Mouse (Mus musculus): ENCODE data around the gene Foxa3. TPM values are rescaled to one million over a fixed set of nuclear protein-coding genes. Genes with fewer than 3 reads are reported as not detected.

Foxa3 gene
- total RNA-seq, 1 experiment = 1.7 TPM

DNA sequence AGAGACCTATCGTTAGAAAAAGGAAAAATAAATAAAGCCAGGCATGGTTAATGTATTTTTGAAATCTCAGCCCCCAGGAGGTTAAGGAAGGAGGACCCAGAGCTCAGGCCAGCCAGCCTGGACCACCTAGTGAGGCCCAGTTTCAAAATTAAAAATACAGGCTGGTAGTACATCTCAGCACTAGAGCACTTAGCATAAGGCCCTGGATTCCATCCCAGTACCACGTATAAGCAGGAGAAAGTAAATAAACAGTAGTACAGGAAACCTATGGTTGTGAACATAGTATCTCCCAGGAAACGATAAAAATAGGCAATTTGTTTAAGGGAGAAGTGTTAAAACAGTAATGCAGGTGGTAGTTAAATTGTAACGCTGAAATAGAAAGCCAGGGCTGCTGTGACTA is 21.2 kb downstream of the Foxa3 start:
- Histone ChIP-seq H3K36me3 (ENCODE audit: control insufficient read depth, insufficient read depth, low read length, poor library complexity, severe bottlenecking) (peaks cover 12% of the 10 kb centered on the region), H3K4me1 (ENCODE audit: control insufficient read depth in 2 of 2, insufficient read depth in 2 of 2, low read length in 2 of 2, poor library complexity in 1 of 2) (peaks cover 3 to 14% of the 10 kb centered on the region in 2 experiments; a peak in 2 of 4 replicates), H3K27ac (ENCODE audit: insufficient read depth, low read depth, low read length, poor library complexity, severe bottlenecking) (no peak overlapping the region), H3K9ac (ENCODE audit: insufficient read depth, low read depth, low read length, poor library complexity, severe bottlenecking) (peak overlapping the region; percentile 36; the same call in 1 of the 2 replicates), H3K4me3 (ENCODE audit: insufficient read depth in 1 of 2, low read depth in 1 of 2, low read length in 2 of 2, poor library complexity in 1 of 2, severe bottlenecking in 1 of 2) (peak overlapping the region in 1 of 2 experiments; percentile 72; a peak in 1 of 4 replicates), H3K9me3 (ENCODE audit: control insufficient read depth, insufficient read depth, low read depth, low read length) (no peaks in the 10 kb centered on the region)
- in situ Hi-C loops (cut with MboI; ENCODE audit: low sequenced_read_pairs in 2 of 2, unreplicated experiment in 2 of 2) = no loop called here
- DNase-seq (ENCODE audit: low read depth, low spot score) = no peak
- no peak for TF ChIP-seq ZNF384 (IDR thresholded peaks at IDR 0.05; ENCODE audit: low read depth, low read length)

DNA sequence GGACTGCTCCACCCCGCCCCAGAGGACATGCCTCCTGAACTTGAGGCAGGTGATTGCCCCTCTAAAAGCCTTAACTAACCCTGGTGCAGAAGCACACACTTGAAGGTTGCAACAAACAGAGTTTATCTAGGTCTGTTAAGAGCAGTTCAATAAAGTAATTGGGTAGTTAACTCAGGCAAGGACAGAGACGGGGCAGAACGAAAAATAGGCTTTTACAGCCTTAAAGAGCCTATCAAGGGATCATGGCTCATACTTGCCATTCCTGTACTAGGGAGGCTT is 21.6 kb downstream of the Foxa3 start:
- H3K4me1 ChIP-seq (ENCODE audit: control insufficient read depth in 2 of 2, insufficient read depth in 2 of 2, low read length in 2 of 2, poor library complexity in 1 of 2) = peaks cover 3 to 12% of the 10 kb centered on the region in 2 experiments; a peak in 2 of 4 replicates
- in situ Hi-C loops (cut with MboI; ENCODE audit: low sequenced_read_pairs in 2 of 2, unreplicated experiment in 2 of 2) = no loop called here
- no peak for TF ChIP-seq ZC3H11A (IDR thresholded peaks at IDR 0.05; ENCODE audit: borderline replicate concordance, low read depth, low read length)
- no peak for TF ChIP-seq HCFC1 (IDR thresholded peaks at IDR 0.05; ENCODE audit: borderline replicate concordance, insufficient read depth, low read length)
- no peak for TF ChIP-seq ZNF384 (IDR thresholded peaks at IDR 0.05; ENCODE audit: low read depth, low read length)
- TF ChIP-seq CHD2 (IDR thresholded peaks at IDR 0.05; ENCODE audit: low read depth, low read length) = no peak
- TF ChIP-seq MAFK (IDR thresholded peaks at IDR 0.05; ENCODE audit: insufficient read depth, low read depth, low read length) = no peak
- H3K9ac ChIP-seq (ENCODE audit: insufficient read depth, low read depth, low read length, poor library complexity, severe bottlenecking) = no peak overlapping the region
- no peak overlapping the region for H3K4me3 ChIP-seq (ENCODE audit: insufficient read depth in 1 of 2, low read depth in 1 of 2, low read length in 2 of 2, poor library complexity in 1 of 2, severe bottlenecking in 1 of 2)
- peaks cover 12% of the 10 kb centered on the region for H3K36me3 ChIP-seq (ENCODE audit: control insufficient read depth, insufficient read depth, low read length, poor library complexity, severe bottlenecking)
- no peak overlapping the region for H3K27ac ChIP-seq (ENCODE audit: insufficient read depth, low read depth, low read length, poor library complexity, severe bottlenecking)
- no peak for DNase-seq (ENCODE audit: low read depth, low spot score)
- no peaks in the 10 kb centered on the region for H3K9me3 ChIP-seq (ENCODE audit: control insufficient read depth, insufficient read depth, low read depth, low read length)

DNA sequence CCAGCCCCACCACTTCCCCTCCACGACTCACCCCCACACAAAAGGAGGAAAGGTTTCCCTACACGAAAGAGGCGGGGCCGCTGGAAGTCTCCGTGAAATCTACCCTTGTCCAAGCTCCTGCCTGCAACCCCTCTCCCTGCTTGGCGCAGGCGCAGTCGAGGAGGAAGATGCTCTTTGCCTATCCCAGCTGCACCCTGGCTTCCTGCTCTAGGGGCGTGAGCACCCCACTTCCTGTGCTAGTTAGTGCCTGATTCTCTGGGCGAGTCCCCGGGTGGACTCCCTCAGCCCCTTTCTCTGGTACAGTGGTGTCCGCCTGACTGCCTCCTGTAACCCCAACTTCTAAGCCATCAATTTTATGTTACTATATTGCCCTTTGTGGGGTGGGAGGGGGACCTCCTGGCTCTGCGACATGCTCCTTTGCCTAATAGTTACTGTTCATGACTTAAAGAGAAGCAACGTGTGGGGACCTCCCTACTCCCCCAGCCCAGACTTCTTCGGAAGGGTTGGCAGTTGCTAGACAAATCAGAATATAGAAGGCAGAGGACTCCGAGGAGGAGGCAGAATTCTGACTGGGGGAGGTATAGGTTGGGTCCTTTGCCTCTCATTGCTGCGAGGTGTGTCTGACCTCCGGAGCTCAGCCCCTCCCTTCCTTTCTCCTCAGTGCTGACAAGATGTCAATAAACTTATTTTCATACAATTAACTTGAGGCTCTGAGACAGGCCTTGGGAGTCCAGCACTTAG is 22.1 kb downstream of the Foxa3 start:
- Histone ChIP-seq H3K27ac (ENCODE audit: insufficient read depth, low read depth, low read length, poor library complexity, severe bottlenecking) (peak overlapping the region; percentile 49; the same call in 1 of the 2 replicates), H3K9ac (ENCODE audit: insufficient read depth, low read depth, low read length, poor library complexity, severe bottlenecking) (peak overlapping the region; percentile 64), H3K4me3 (ENCODE audit: insufficient read depth in 1 of 2, low read depth in 1 of 2, low read length in 2 of 2, poor library complexity in 1 of 2, severe bottlenecking in 1 of 2) (peak overlapping the region; percentile 66 to 75), H3K36me3 (ENCODE audit: control insufficient read depth, insufficient read depth, low read length, poor library complexity, severe bottlenecking) (peaks cover 11% of the 10 kb centered on the region), H3K9me3 (ENCODE audit: control insufficient read depth, insufficient read depth, low read depth, low read length) (no peaks in the 10 kb centered on the region), H3K4me1 (ENCODE audit: control insufficient read depth in 2 of 2, insufficient read depth in 2 of 2, low read length in 2 of 2, poor library complexity in 1 of 2) (peaks cover 3 to 12% of the 10 kb centered on the region in 2 experiments; a peak in 2 of 4 replicates)
- DNase-seq (ENCODE audit: low read depth, low spot score) = peak; percentile 57
- in situ Hi-C loops (cut with MboI; ENCODE audit: low sequenced_read_pairs in 2 of 2, unreplicated experiment in 2 of 2) = no loop called here
- TF ChIP-seq CHD2 (IDR thresholded peaks at IDR 0.05; ENCODE audit: low read depth, low read length) = no peak
- no peak for TF ChIP-seq ZNF384 (IDR thresholded peaks at IDR 0.05; ENCODE audit: low read depth, low read length)
- no peak for TF ChIP-seq HCFC1 (IDR thresholded peaks at IDR 0.05; ENCODE audit: borderline replicate concordance, insufficient read depth, low read length)
- TF ChIP-seq MAFK (IDR thresholded peaks at IDR 0.05; ENCODE audit: insufficient read depth, low read depth, low read length) = no peak
- TF ChIP-seq ZC3H11A (IDR thresholded peaks at IDR 0.05; ENCODE audit: borderline replicate concordance, low read depth, low read length) = no peak

DNA sequence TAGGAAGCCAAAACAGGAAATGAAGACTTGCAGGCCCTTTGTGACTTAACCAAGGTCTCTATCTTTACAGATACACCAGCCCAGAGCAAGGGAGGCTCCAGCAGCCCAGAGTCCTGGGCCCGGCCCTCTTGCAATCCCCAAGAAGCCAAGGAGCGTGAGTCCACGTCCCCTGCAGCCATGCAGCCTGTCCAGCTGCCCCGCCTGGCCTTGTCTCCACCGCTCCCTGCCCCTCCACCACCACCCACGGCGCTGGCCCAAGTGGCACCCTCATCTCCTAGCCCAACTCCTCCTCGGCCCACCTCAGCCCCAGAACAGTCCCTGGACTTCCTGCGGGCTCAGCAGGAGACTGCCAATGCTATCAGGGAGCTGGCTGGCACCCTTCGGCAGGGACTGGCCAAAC is 22.9 kb downstream of the Foxa3 start:
- peak overlapping the region; percentile 66 to 75; a peak in 3 of 4 replicates for H3K4me3 ChIP-seq (ENCODE audit: insufficient read depth in 1 of 2, low read depth in 1 of 2, low read length in 2 of 2, poor library complexity in 1 of 2, severe bottlenecking in 1 of 2)
- no peak for DNase-seq (ENCODE audit: low read depth, low spot score)
- H3K9me3 ChIP-seq (ENCODE audit: control insufficient read depth, insufficient read depth, low read depth, low read length) = no peaks in the 10 kb centered on the region
- peak overlapping the region; percentile 70 for H3K9ac ChIP-seq (ENCODE audit: insufficient read depth, low read depth, low read length, poor library complexity, severe bottlenecking)
- H3K27ac ChIP-seq (ENCODE audit: insufficient read depth, low read depth, low read length, poor library complexity, severe bottlenecking) = no peak overlapping the region
- in situ Hi-C loops (cut with MboI; ENCODE audit: low sequenced_read_pairs in 2 of 2, unreplicated experiment in 2 of 2) = no loop called here
- peaks cover 4% of the 10 kb centered on the region; the same call in 1 of the 2 replicates for H3K36me3 ChIP-seq (ENCODE audit: control insufficient read depth, insufficient read depth, low read length, poor library complexity, severe bottlenecking)
- peaks cover 3 to 8% of the 10 kb centered on the region in 2 experiments; a peak in 2 of 4 replicates for H3K4me1 ChIP-seq (ENCODE audit: control insufficient read depth in 2 of 2, insufficient read depth in 2 of 2, low read length in 2 of 2, poor library complexity in 1 of 2)
- TF ChIP-seq MAFK (IDR thresholded peaks at IDR 0.05; ENCODE audit: insufficient read depth, low read depth, low read length) = no peak
- no peak for TF ChIP-seq ZC3H11A (IDR thresholded peaks at IDR 0.05; ENCODE audit: borderline replicate concordance, low read depth, low read length)
- no peak for TF ChIP-seq ZNF384 (IDR thresholded peaks at IDR 0.05; ENCODE audit: low read depth, low read length)
- no peak for TF ChIP-seq HCFC1 (IDR thresholded peaks at IDR 0.05; ENCODE audit: borderline replicate concordance, insufficient read depth, low read length)
- TF ChIP-seq CHD2 (IDR thresholded peaks at IDR 0.05; ENCODE audit: low read depth, low read length) = no peak
